In the genomic region with DNA sequence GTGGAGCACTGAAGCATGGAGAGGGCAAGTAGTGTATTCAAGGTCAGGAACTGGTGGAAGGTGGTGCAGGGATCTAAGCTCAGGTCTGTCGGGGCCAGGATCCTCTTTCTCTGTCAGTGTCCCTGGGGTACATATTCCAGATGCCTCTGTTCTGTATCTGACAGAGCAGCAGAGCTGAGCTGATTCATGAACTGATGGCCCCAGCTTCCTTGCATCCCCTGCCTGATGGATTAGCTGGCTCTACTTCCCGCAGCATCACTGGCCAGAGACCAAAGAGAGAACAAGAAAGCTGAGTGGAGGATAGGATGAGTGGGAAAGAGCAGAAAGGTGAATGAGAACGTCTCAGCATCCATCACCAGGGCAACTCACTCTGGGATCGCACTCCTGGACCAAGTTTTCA, we compare ENCODE assay signal across 17 mouse cellular contexts. TPM values are rescaled to one million over a fixed set of nuclear protein-coding genes. Genes with fewer than 3 reads are reported as not detected.
"Had no signal": no experiment of that assay in that cellular context is flagged by ENCODE, and none has a peak within 500 bp of the region (broad histone marks: within the 10 kb centered on the region; RNA-seq: fewer than 3 reads in every experiment).

No protein-coding gene starts in this region.

- H3K27ac ChIP-seq: liver, embryonic 13.5 days; liver, embryonic 15.5 days; macrophage; midbrain, embryonic 13.5 days; midbrain, embryonic 15.5 days; neural tube, embryonic 12.5 days; stomach, embryonic 15.5 days; stomach, postnatal 0 days had no signal

- H3K4me2 ChIP-seq: liver, embryonic 13.5 days; liver, embryonic 15.5 days; midbrain, embryonic 11.5 days; midbrain, embryonic 13.5 days; midbrain, embryonic 15.5 days; neural tube, embryonic 12.5 days; stomach, embryonic 15.5 days had no signal

- H3K27me3 ChIP-seq: liver, embryonic 13.5 days; liver, embryonic 15.5 days; midbrain, embryonic 15.5 days; neural tube, embryonic 12.5 days; stomach, embryonic 15.5 days had no signal

- H3K9me3 ChIP-seq: liver, embryonic 13.5 days; liver, embryonic 15.5 days; megakaryocyte, embryonic 14.5 days; midbrain, embryonic 13.5 days; midbrain, embryonic 15.5 days; neural tube, embryonic 12.5 days; stomach, embryonic 15.5 days had no signal

- H3K4me1 ChIP-seq: liver, embryonic 13.5 days; liver, embryonic 15.5 days; midbrain, embryonic 13.5 days; neural tube, embryonic 12.5 days had no signal

- H3K9ac ChIP-seq: liver, embryonic 13.5 days; liver, embryonic 15.5 days; liver, postnatal 0 days; midbrain, embryonic 13.5 days; midbrain, embryonic 15.5 days; neural tube, embryonic 12.5 days; stomach, embryonic 15.5 days had no signal

- H3K4me3 ChIP-seq: liver, embryonic 13.5 days; liver, embryonic 15.5 days; midbrain, embryonic 13.5 days; midbrain, embryonic 15.5 days; neural tube, embryonic 12.5 days; stomach, embryonic 15.5 days had no signal

- DNase-seq: liver, embryonic 13.5 days; liver, postnatal 0 days; lung, adult 2 months; lung, postnatal 14 days; right cerebral cortex, postnatal 14 days; thymus, adult 2 months; thymus, postnatal 25 days; thymus, postnatal 4 days had no signal

- ATAC-seq: liver, postnatal 0 days; midbrain, embryonic 13.5 days; midbrain, embryonic 15.5 days had no signal

- H3K36me3 ChIP-seq: liver, embryonic 13.5 days; liver, embryonic 15.5 days; midbrain, embryonic 13.5 days; midbrain, embryonic 15.5 days; neural tube, embryonic 12.5 days; stomach, embryonic 15.5 days had no signal

RNA-seq across cellular contexts. Expression of gene Trabd2b, which starts 41.5 kb away (rescaled TPM):
- polyA plus RNA-seq: macrophage had no signal
